Mouse (Mus musculus): ENCODE results near the gene Dclk1. TPM values are rescaled to one million over a fixed set of nuclear protein-coding genes. Genes with fewer than 3 reads are reported as not detected.

Dclk1 gene
- polyA plus RNA-seq, 1 experiment from 2014 or later: 75.0 TPM

DNA sequence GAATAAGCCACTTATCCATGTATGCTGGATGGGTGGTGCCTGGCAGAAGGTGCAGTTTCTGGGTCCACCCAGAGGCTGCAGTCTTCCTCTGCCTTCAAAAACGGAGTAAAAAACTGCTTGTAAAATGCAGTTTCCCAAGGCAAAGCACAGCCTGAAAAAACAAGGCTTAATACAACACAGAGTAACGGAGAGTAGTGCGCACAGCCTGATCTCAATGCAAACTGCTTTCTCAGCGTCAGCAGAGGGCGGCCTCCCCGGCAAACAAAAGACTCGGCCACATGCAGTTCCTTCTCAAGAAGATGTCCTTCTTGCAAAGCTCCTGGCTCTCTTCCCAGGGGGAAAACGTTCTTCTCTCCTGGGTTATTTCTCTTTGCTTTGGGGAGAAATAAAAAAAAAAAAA is 300.1 kb downstream of the Dclk1 start:
- peak overlapping the region; percentile 50 for H3K27ac ChIP-seq (replicated peaks; ENCODE audit: low read depth, low read length)

DNA sequence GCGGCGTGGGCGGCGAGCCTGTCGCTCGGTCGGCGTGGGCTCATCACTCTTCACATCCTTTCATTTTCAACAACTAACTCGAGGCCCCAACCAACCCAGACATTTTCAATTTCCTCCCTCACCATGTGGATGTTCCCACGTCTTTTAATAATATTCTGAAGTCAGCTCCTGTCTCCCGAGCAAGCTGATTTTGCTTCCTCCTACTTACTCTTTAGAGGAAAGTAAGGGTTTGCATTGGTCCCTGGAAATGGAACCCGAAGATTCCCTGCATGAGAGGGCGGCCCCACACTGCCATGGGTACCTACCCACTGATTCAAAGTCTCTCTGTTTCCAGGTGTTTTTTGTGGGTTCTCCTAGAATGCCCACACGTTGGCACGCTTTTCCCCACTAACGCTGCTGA is 300.8 kb downstream of the Dclk1 start:
- Histone ChIP-seq H3K27ac (replicated peaks; ENCODE audit: low read depth, low read length) (peak overlapping the region; percentile 50; the same call in 1 of the 2 replicates), H3K4me3 (ENCODE audit: low read depth, low read length) (0 out of 2 replicates have a peak overlapping the region, but pooled peaks have one; percentile 5), H3K36me3 (ENCODE audit: control insufficient read depth, insufficient read depth, low read length) (no peaks in the 10 kb centered on the region), H3K4me2 (ENCODE audit: low read depth, low read length) (peak overlapping the region; percentile 44), H3K4me1 (ENCODE audit: control insufficient read depth, insufficient read depth, low read length) (peaks cover 41% of the 10 kb centered on the region), H3K9ac (ENCODE audit: low read depth, low read length) (no peak overlapping the region), H3K27me3 (replicated peaks; ENCODE audit: control insufficient read depth, insufficient read depth, low read length) (no peaks in the 10 kb centered on the region), H3K9me3 (ENCODE audit: control insufficient read depth, low read length) (no peaks in the 10 kb centered on the region)
- ATAC-seq (ENCODE audit: low read depth) (no peak), DNase-seq (ENCODE audit: low spot score) (no peak)
- 67% methylated on average over 16 of the region's 16 CpGs for WGBS

More for the DNA sequence above, 300.1 kb downstream of the Dclk1 start:
- Histone ChIP-seq H3K4me1 (ENCODE audit: control insufficient read depth, insufficient read depth, low read length) (peaks cover 47% of the 10 kb centered on the region), H3K9me3 (ENCODE audit: control insufficient read depth, low read length) (no peaks in the 10 kb centered on the region), H3K27me3 (replicated peaks; ENCODE audit: control insufficient read depth, insufficient read depth, low read length) (no peaks in the 10 kb centered on the region), H3K4me2 (ENCODE audit: low read depth, low read length) (peak overlapping the region; percentile 44), H3K4me3 (ENCODE audit: low read depth, low read length) (0 out of 2 replicates have a peak overlapping the region, but pooled peaks have one; percentile 5), H3K36me3 (ENCODE audit: control insufficient read depth, insufficient read depth, low read length) (no peaks in the 10 kb centered on the region), H3K9ac (ENCODE audit: low read depth, low read length) (no peak overlapping the region)
- WGBS: 12% methylated on average over 8 of the region's 8 CpGs
- ATAC-seq (ENCODE audit: low read depth) (peak; percentile 56), DNase-seq (ENCODE audit: low spot score) (peak; percentile 90)

DNA sequence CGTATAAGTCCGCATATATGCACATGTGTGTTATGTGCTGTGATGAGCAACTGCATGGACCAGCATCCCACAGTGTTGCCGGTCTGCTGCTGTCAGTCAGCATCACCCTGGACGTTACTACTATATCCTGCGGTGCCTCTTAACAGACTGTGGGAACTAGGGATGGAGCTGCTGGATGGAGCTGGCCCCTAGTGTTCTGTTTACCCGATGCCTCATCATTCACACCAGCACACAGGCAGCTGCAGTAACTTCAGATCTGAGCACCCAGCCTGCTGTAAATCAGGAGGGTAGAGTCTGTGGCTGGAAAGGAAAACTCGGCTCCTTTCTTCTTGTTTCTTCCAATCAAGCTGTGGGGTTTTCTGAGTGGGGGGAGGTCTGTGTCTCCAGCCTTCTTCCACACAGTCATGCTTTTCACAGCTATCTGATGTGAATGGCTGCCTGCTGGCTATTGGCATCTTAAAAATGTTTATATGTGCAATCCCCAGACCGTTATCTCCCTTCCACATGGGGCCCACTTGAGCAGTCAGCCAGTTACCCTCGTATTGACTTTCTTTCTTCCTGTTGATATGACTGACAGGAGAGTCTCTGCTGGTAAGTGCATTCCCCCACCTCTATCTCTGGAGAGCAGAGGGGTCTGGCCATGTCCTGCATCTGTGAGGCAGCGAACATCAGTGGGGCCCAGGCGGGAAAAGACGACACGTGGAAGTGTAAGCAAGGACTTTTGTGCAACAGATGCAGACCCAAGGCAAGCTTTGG is 301.9 kb downstream of the Dclk1 start:
- no peaks in the 10 kb centered on the region for H3K36me3 ChIP-seq (ENCODE audit: control insufficient read depth, insufficient read depth, low read length)
- no peak for DNase-seq (ENCODE audit: low spot score)
- H3K4me3 ChIP-seq (ENCODE audit: low read depth, low read length): no peak overlapping the region
- no peaks in the 10 kb centered on the region for H3K27me3 ChIP-seq (replicated peaks; ENCODE audit: control insufficient read depth, insufficient read depth, low read length)
- no peak overlapping the region for H3K4me2 ChIP-seq (ENCODE audit: low read depth, low read length)
- peaks cover 34% of the 10 kb centered on the region for H3K4me1 ChIP-seq (ENCODE audit: control insufficient read depth, insufficient read depth, low read length)
- 0 out of 2 replicates have a peak, but pooled peaks have one; percentile 13 for ATAC-seq (ENCODE audit: low read depth)
- no peaks in the 10 kb centered on the region for H3K9me3 ChIP-seq (ENCODE audit: control insufficient read depth, low read length)
- H3K9ac ChIP-seq (ENCODE audit: low read depth, low read length): no peak overlapping the region
- 52% methylated on average over 13 of the region's 13 CpGs for WGBS
- H3K27ac ChIP-seq (replicated peaks; ENCODE audit: low read depth, low read length): no peak overlapping the region

DNA sequence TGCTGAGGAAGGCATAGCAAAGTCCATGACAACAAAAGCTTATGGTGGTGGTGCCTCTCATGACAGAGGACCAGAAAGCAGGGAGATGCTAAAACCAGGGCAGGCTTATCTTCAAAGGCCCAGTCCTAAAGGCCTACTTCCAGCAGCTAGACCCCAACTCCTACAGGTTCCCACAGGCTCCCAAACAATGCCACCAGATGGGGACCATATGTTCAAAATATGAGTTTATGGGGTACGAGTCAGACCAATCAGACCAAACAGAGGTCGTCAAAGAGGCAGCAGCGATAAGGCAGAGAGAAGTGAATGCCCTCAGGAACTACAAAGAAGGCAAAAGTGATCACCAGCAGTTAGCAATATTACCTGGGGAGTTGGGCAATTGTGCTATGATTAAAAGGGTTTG is 303.1 kb downstream of the Dclk1 start:
- DNase-seq (ENCODE audit: low spot score) (no peak), ATAC-seq (ENCODE audit: low read depth) (no peak)
- H3K36me3 ChIP-seq (ENCODE audit: control insufficient read depth, insufficient read depth, low read length): no peaks in the 10 kb centered on the region
- 59% methylated on average over 3 of the region's 3 CpGs for WGBS
- no peaks in the 10 kb centered on the region for H3K9me3 ChIP-seq (ENCODE audit: control insufficient read depth, low read length)
- H3K4me3 ChIP-seq (ENCODE audit: low read depth, low read length): no peak overlapping the region
- no peak overlapping the region for H3K9ac ChIP-seq (ENCODE audit: low read depth, low read length)
- H3K27me3 ChIP-seq (replicated peaks; ENCODE audit: control insufficient read depth, insufficient read depth, low read length): no peaks in the 10 kb centered on the region
- H3K4me2 ChIP-seq (ENCODE audit: low read depth, low read length): no peak overlapping the region
- no peak overlapping the region for H3K27ac ChIP-seq (replicated peaks; ENCODE audit: low read depth, low read length)
- H3K4me1 ChIP-seq (ENCODE audit: control insufficient read depth, insufficient read depth, low read length): peaks cover 24% of the 10 kb centered on the region

DNA sequence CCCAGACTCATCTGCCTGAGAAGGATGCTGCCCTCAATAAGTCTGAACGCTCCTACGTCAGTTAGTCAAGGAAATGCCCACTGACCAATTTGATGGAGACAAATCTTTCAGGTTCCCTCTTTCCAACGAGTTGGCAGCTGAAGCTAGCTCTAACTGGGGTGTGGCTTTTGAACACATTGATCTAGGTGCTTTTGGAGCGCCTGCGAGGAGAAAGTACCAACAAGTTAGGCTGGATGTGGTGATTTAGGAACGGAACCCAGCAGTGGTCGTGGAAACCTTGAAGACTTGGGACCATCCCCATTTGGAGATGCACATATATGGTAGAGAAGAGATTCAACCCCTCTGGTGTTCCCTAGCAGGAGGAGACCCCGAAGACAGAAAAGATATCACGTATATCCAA is 303.8 kb downstream of the Dclk1 start:
- 91% methylated on average over 9 of the region's 9 CpGs for WGBS

DNA sequence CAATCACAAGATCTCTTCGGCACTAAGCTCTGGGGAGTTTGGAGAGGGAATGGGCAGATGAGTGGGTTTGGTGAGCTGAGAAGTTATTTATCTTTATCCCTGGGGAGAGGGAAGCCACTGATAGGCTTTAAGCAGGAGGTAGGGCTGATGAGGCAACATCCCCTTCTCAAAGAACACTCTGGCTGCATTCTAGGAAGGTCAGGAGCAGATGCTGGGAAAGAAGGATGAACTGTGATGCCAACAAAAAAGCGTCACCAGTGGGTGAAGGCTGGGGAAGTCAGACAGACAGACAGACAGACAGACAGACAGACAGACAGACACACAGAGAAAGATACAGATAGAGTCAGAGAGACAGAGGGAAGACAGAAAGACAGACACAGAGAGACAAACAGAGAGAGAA is 304.9 kb downstream of the Dclk1 start:
- no peak for DNase-seq (ENCODE audit: low spot score)
- H3K4me3 ChIP-seq (ENCODE audit: low read depth, low read length): no peak overlapping the region
- H3K4me1 ChIP-seq (ENCODE audit: control insufficient read depth, insufficient read depth, low read length): peaks cover 28% of the 10 kb centered on the region
- H3K9me3 ChIP-seq (ENCODE audit: control insufficient read depth, low read length): no peaks in the 10 kb centered on the region
- no peaks in the 10 kb centered on the region for H3K36me3 ChIP-seq (ENCODE audit: control insufficient read depth, insufficient read depth, low read length)
- H3K27ac ChIP-seq (replicated peaks; ENCODE audit: low read depth, low read length): no peak overlapping the region
- H3K9ac ChIP-seq (ENCODE audit: low read depth, low read length): no peak overlapping the region
- no peak for ATAC-seq (ENCODE audit: low read depth)
- no peak overlapping the region for H3K4me2 ChIP-seq (ENCODE audit: low read depth, low read length)
- no peaks in the 10 kb centered on the region for H3K27me3 ChIP-seq (replicated peaks; ENCODE audit: control insufficient read depth, insufficient read depth, low read length)
- 61% methylated on average over 2 of the region's 2 CpGs for WGBS

More for the DNA sequence above, 303.8 kb downstream of the Dclk1 start:
- Histone ChIP-seq H3K9ac (ENCODE audit: low read depth, low read length) (no peak overlapping the region), H3K9me3 (ENCODE audit: control insufficient read depth, low read length) (no peaks in the 10 kb centered on the region), H3K27me3 (replicated peaks; ENCODE audit: control insufficient read depth, insufficient read depth, low read length) (no peaks in the 10 kb centered on the region), H3K4me2 (ENCODE audit: low read depth, low read length) (no peak overlapping the region), H3K4me3 (ENCODE audit: low read depth, low read length) (no peak overlapping the region), H3K36me3 (ENCODE audit: control insufficient read depth, insufficient read depth, low read length) (no peaks in the 10 kb centered on the region), H3K27ac (replicated peaks; ENCODE audit: low read depth, low read length) (no peak overlapping the region), H3K4me1 (ENCODE audit: control insufficient read depth, insufficient read depth, low read length) (peaks cover 26% of the 10 kb centered on the region)
- ATAC-seq (ENCODE audit: low read depth) (no peak), DNase-seq (ENCODE audit: low spot score) (no peak)

DNA sequence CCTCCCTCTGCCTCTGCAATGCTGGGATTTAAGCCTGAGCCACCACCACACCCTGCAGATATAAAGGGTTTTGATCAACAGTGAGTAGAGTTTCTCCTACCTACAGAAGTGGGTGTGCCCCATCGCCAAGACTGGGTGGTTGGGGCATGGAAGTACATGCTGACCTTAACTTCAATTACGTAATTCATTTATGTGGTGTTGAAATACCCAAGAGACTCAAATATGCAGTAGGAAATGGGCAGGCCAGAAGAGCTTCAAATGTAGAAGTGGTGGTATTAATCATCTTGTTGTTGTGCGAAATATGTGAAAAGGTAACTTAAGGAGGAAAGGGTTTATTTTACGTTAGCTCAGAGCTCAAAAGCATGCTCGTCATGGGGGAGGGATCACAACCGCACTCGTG is 307.2 kb downstream of the Dclk1 start:
- Histone ChIP-seq H3K4me3 (ENCODE audit: low read depth, low read length) (no peak overlapping the region), H3K4me2 (ENCODE audit: low read depth, low read length) (no peak overlapping the region), H3K9ac (ENCODE audit: low read depth, low read length) (no peak overlapping the region), H3K27me3 (replicated peaks; ENCODE audit: control insufficient read depth, insufficient read depth, low read length) (no peaks in the 10 kb centered on the region), H3K36me3 (ENCODE audit: control insufficient read depth, insufficient read depth, low read length) (no peaks in the 10 kb centered on the region), H3K9me3 (ENCODE audit: control insufficient read depth, low read length) (no peaks in the 10 kb centered on the region), H3K27ac (replicated peaks; ENCODE audit: low read depth, low read length) (no peak overlapping the region), H3K4me1 (ENCODE audit: control insufficient read depth, insufficient read depth, low read length) (peaks cover 9% of the 10 kb centered on the region)
- ATAC-seq (ENCODE audit: low read depth) (no peak), DNase-seq (ENCODE audit: low spot score) (no peak)
- 67% methylated on average over 7 of the region's 7 CpGs for WGBS

DNA sequence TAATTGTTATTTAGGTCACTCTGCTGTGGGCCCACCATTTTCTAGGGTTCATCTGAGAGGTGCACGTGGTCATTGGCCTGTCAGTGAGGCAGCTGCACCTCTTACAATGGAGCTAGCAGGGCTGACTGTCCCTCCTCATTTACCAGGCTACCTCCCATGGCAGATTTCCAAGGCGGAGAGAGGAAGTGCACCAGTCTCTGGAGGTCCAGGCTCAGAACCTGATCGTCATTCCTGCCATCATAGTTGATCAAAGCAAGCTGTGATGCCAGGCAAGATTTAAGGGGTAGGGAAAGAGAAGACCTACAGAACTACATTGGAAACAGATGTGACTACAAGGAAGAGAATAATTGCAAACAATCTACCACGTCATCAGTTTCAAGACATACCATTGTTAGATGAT is 308.8 kb downstream of the Dclk1 start:
- Histone ChIP-seq H3K27me3 (replicated peaks; ENCODE audit: control insufficient read depth, insufficient read depth, low read length) (no peaks in the 10 kb centered on the region), H3K4me1 (ENCODE audit: control insufficient read depth, insufficient read depth, low read length) (peaks cover 4% of the 10 kb centered on the region; the same call in 1 of the 2 replicates), H3K9ac (ENCODE audit: low read depth, low read length) (no peak overlapping the region), H3K4me2 (ENCODE audit: low read depth, low read length) (no peak overlapping the region), H3K9me3 (ENCODE audit: control insufficient read depth, low read length) (0 out of 2 replicates have a peak, but pooled peaks cover 1% of the 10 kb centered on the region), H3K27ac (replicated peaks; ENCODE audit: low read depth, low read length) (no peak overlapping the region), H3K36me3 (ENCODE audit: control insufficient read depth, insufficient read depth, low read length) (no peaks in the 10 kb centered on the region), H3K4me3 (ENCODE audit: low read depth, low read length) (no peak overlapping the region)
- DNase-seq (ENCODE audit: low spot score) (no peak), ATAC-seq (ENCODE audit: low read depth) (no peak)
- WGBS: 31% methylated on average over 4 of the region's 4 CpGs

DNA sequence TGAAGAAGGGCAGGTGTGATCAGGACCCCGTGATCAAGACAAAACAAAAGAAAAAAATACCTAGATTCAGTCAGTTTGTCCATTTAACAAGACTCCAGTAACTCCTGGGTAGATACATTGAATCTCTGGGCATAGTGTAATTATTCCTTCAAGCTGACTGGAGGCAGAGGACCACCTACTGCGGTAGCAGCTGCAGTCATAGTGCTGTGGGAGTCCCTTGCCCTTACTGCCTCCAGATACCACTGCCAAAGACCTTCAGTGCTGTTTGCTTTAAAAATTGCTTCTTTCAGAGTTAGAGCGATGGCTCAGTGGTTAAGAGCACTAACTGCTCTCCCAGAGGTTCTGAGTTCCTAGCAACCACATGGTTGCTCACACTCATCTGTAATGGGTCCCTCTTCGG is 309.7 kb downstream of the Dclk1 start:
- no peak overlapping the region for H3K9ac ChIP-seq (ENCODE audit: low read depth, low read length)
- 0 out of 2 replicates have a peak, but pooled peaks cover 3% of the 10 kb centered on the region for H3K9me3 ChIP-seq (ENCODE audit: control insufficient read depth, low read length)
- no peak overlapping the region for H3K27ac ChIP-seq (replicated peaks; ENCODE audit: low read depth, low read length)
- no peak overlapping the region for H3K4me2 ChIP-seq (ENCODE audit: low read depth, low read length)
- DNase-seq (ENCODE audit: low spot score) (no peak), ATAC-seq (ENCODE audit: low read depth) (no peak)
- H3K36me3 ChIP-seq (ENCODE audit: control insufficient read depth, insufficient read depth, low read length): no peaks in the 10 kb centered on the region
- peaks cover 4% of the 10 kb centered on the region; the same call in 1 of the 2 replicates for H3K4me1 ChIP-seq (ENCODE audit: control insufficient read depth, insufficient read depth, low read length)
- H3K4me3 ChIP-seq (ENCODE audit: low read depth, low read length): no peak overlapping the region
- H3K27me3 ChIP-seq (replicated peaks; ENCODE audit: control insufficient read depth, insufficient read depth, low read length): no peaks in the 10 kb centered on the region
- WGBS: 65% methylated on average over 4 of the region's 4 CpGs

Measured in embryonic facial prominence, embryonic 14.5 days (tissue).